Mouse (Mus musculus) liver, postnatal 0 days (tissue): ENCODE measurements at regions not wholly inside any gene's neighbourhood (a gene's known extent, or its start where the extent isn't known, plus 50 kb on each side); places are given as distances from the start of the nearest gene placed in this dataset.

Source experiments
- CTCF ChIP-seq: sonication (generic); IDR thresholded peaks from 2 replicates; pipeline ENCODE4 v1.5.1; 2016; ENCODE audit warnings: antibody characterized with exemption, low read depth
- EP300 ChIP-seq: IDR thresholded peaks from 2 replicates; pipeline ENCODE4 v1.6.1; 2016; ENCODE audit warnings: antibody characterized with exemption, low read depth, mild to moderate bottlenecking

DNA sequence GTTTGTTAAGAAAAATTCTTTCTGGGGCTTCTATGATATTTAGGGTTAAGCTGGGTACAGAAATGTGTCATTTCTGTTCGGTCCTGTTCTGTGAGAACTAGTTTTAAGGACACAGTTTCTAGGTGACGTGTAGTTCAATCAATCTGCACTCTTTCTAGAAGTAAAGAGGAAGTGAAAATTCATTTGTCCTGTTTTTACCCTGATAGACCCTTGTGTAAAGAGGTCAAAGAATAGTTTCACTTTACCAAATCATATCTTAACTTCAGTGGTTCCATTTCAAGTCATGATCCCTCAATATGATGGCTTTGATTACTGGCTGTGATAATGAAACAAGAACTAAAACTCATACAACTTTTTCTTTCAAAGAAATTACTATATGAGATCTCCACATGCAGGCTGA lies 152.3 kb upstream of the Phactr1 start:
- TF ChIP-seq CTCF: no peak
- no peak for TF ChIP-seq EP300
